Mouse (Mus musculus) lung, embryonic 16.5 days (tissue): ENCODE measurements around the gene 9130230L23Rik. TPM values are rescaled to one million over a fixed set of nuclear protein-coding genes. Genes with fewer than 3 reads are reported as not detected.

ENCODE experiments used
- ATAC-seq: fragments of 200-750 bp; cut with Nextera tagmentation; 2 replicates; pipeline ENCODE4 v1.8.0; 2017; ENCODE audit warnings: low read depth, mild to moderate bottlenecking, moderate library complexity
- H3K27ac ChIP-seq: fragments of 300-500 bp; sonication (generic); 2 replicates; pipeline ENCODE4 v1.5.1; 2014; ENCODE audit warnings: mild to moderate bottlenecking, control low read depth, low read length
- H3K27me3 ChIP-seq: fragments of 300-500 bp; sonication (generic); 2 replicates; pipeline ENCODE4 v1.6.1; 2014; ENCODE audit warnings: low read depth, low read length, mixed read lengths; ENCODE audit not compliant: control insufficient read depth, insufficient read depth
- H3K36me3 ChIP-seq: fragments of 300-500 bp; sonication (generic); 2 replicates; pipeline ENCODE4 v1.6.1; 2014; ENCODE audit warnings: low read length; ENCODE audit not compliant: control insufficient read depth, insufficient read depth
- H3K4me1 ChIP-seq: fragments of 300-500 bp; sonication (generic); replicated peaks from 2 replicates; pipeline ENCODE4 v1.6.1; 2014; ENCODE audit warnings: low read length, mixed read lengths; ENCODE audit not compliant: control insufficient read depth, insufficient read depth
- H3K4me2 ChIP-seq: fragments of 300-500 bp; sonication (generic); 2 replicates; pipeline ENCODE4 v1.6.1; 2014; ENCODE audit warnings: low read depth, low read length, control low read depth
- H3K4me3 ChIP-seq: fragments of 300-500 bp; sonication (generic); 2 replicates; pipeline ENCODE4 v1.5.1; 2014; ENCODE audit warnings: mild to moderate bottlenecking, low read length, control low read depth
- H3K9ac ChIP-seq: fragments of 300-500 bp; sonication (generic); 2 replicates; pipeline ENCODE4 v1.6.1; 2014; ENCODE audit warnings: low read length, control low read depth
- H3K9me3 ChIP-seq: fragments of 300-500 bp; sonication (generic); 2 replicates; pipeline ENCODE4 v1.6.1; 2016; ENCODE audit warnings: low read length; ENCODE audit not compliant: control insufficient read depth
- WGBS: fragments of 180-500 bp; shearing (Covaris S2); extraction: QIAGEN DNeasy Blood & Tissue Kit; methylation state at CpG from one replicate; pipeline ENCODE4 v1.1.7; 2014; 5-methylcytosine and 5-hydroxymethylcytosine counted together
- microRNA-seq: library from miRNA; unstranded; fragments of <30 nt; microRNA quantifications from one replicate; pipeline ENCODE4, GENCODE M21; 2016
- polyA plus RNA-seq: library from polyadenylated mRNA; unstranded; fragments of >200 nt; fragmentation: Nextera tagmentation; extraction: Ambion mirVana; gene quantifications from 2 replicates; pipeline ENCODE4 v1.2.1, GENCODE M21; 2015

9130230L23Rik gene
- polyA plus RNA-seq, 1 experiment from 2014 or later = 1.4 TPM

- ATAC-seq = no peak
- Histone ChIP-seq H3K36me3 (no peaks in the 10 kb centered on the region), H3K4me2 (no peak overlapping the region), H3K9me3 (no peaks in the 10 kb centered on the region), H3K27ac (no peak overlapping the region), H3K27me3 (no peaks in the 10 kb centered on the region), H3K4me3 (no peak overlapping the region), H3K9ac (no peak overlapping the region), H3K4me1 (no peaks in the 10 kb centered on the region)
- 56% methylated on average over 4 of the region's 4 CpGs for WGBS
These were observed 73.9 kb downstream of the 9130230L23Rik start for GRCm38 (mm10) chr5:65930171-65930570.

Small RNA genes within 50 kb of the gene (microRNA-seq; reads per million reads assigned to microRNA genes)
- not detected for gene Gm25952

Other genes with a start within 250 kb of the 9130230L23Rik start
- 15.7 and 16.4 TPM in 2 replicates for gene N4bp2, start 240.8 kb downstream of the 9130230L23Rik start, polyA plus RNA-seq
- gene Rhoh, start 143.1 kb downstream of the 9130230L23Rik start, polyA plus RNA-seq = 1.3 and 4.1 TPM in 2 replicates
- gene Chrna9, start 69.4 kb downstream of the 9130230L23Rik start, polyA plus RNA-seq = 0.75 and 1.0 TPM in 2 replicates
- 39.2 and 43.9 TPM in 2 replicates for gene Rbm47, start 168.8 kb upstream of the 9130230L23Rik start, polyA plus RNA-seq